Mouse (Mus musculus) hindlimb bud, embryonic 11.5 days (tissue): ENCODE data around the gene Il12rb1.
A peak's percentile ranks its signal among the peaks of the same experiment; 100 is the strongest.

ENCODE experiments used
- DNase-seq: peaks from one replicate; pipeline ENCODE4 v3.0.0-alpha.2; 2012; ENCODE audit warnings: low read depth, low spot score; ENCODE audit errors: extremely low spot score

Il12rb1 gene

DNA sequence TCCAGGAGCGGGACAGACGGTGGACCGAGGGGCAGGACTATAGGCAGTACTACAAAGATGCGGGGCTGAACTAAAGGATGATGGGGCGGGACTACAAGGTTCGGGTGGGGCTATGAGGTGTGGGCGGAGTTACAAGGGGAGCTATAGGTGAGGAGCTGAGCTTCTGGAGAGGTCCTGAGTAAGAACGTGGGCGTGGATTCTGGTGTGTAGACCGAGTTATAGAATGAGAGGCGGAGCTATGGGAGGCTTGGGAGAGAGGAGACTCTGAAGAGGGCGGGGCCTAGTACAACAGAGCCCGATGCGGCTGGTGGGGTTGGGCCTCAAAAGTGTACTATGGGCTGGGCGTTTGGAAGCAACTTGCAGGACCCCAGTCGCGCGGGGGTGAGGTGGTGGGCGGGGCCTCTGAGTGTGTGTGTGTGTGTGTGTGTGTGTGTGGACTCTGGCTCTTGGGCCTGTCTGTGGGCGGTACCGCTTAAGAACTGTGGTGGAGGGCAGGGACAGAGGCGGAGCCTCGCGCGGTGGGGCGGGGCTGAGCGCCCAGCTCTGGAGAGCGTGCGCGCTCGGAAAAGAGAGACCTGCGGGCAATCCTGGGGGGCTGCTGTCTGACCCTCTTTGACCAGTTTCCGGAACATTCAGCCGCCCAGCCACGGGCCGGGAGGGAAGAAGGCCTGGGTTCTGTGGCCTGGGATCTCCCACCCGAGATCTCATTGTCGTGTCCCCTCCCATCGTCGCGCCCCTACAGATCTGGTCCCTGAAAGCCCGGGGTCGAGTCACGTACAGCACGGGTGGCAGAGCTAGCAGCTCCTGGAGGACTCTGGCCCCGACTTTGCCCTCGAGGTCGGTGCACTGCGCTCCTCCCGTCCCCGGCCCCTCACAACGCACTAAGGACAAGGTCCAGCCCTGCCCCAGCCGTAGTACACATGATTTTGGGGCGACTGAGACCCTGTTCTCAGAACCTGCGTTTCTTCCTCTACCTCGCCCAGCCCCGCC lies 10.9 kb upstream of the Il12rb1 start:
- peak; percentile 79 for DNase-seq

DNA sequence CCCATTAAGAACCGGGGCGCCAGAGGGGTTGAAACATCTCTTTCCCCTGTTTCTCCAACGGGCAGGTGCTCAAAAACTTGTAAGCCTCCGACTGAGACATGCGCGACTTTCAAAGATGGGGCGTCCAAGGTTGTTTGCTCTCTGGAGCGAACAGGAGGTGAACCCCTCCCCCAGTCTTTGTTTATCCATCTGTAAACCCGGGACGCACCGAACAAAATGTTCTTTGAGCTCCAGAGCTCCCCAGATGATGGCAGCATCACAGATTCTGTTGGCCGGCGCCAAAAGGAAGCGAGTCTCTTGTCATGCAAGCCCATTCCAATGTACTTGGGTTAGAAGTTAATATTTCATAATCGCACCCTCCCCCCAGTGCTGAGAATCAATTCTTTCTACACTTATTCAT lies 10.0 kb upstream of the Il12rb1 start:
- DNase-seq, result no peak

DNA sequence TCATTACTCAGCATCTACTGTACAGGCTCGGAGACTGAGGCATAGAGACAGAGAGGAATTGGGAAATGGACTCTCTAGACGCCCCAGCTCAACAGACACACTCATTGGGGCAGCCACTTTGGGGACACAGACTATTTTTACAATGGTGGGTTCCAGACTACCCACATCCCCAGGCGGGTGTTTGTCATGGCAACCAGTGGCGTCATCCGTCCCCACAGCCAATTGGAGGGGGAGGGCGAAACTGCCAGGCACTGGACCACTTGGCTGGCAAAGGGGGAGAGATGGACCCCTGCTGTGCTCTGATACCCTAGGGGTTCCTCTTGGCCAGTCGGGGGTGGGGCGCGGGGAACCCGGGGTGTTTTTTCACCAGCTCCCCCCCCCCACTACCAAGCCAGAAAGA lies 7.6 kb upstream of the Il12rb1 start:
- DNase-seq, result no peak

DNA sequence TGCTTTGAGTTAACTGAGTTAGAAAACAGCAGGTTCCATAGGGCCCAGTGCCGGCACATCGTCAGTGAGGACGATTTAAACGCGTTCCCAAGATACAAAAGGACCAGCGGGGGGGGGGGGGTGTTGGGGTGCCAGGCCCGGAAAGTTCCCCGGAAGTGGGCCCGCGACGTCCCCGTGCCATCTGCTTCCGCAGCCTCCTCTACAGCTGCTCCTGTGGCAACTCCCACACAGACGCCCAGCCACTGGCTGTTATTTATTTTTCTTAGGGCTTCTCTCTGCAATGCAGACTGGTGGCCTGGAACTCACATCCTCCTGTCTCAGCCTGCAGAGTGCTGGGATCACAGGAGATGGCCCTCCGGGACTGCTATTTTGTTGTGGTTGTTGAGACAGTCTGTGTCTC lies 7.1 kb upstream of the Il12rb1 start:
- no peak for DNase-seq

DNA sequence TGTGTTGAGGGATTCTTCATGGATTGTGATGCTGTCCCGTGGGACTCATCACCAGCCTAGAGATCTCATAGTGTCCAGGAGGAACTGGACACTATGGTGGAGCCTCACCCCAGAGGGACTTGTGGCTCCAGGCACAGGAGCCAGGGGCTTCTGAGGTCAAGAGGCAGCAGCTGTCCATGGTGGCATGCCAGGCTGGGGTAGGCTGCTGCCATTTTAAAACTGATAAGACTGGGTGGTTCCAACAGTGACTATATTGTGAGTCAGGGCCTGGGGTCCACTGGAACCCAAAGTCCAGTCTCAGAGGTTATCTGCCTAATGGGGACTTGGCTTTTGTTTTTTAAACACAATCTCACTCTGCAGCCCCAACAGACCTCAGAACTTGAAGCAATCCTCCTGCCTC lies 6.4 kb upstream of the Il12rb1 start:
- no peak for DNase-seq

DNA sequence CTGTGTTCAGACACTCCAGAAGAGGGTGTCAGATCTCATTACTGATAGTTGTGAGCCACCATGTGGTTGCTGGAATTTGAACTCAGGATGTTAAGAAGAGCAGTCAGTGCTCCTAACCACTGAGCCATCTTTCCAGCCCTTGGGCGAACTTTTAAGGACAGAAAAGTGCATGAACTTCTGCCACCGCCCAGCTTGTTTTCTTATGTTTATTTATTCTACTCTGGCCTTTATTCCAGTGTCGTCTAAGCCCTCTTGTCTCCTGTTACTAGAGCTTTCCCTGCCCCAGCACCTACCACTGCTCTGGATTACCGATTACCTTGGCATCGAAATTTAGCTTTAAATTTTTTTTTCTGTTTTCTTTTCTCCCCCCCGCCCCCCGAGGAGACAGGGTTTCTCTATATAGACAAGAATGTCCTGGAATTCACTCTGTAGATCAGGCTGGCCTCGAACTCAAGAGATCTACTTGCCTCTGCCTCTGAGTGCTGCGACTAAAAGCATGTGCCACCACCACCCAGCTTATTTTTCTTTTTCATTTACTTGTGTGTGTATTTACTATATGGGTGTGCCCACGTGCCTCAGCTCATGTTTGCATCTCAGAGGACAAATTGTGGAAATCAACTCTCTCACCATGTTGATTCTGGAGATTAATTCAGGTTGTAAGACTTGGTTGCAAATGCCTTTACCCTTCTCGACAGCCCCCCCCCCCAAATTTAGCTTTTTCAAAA lies 5.3 kb upstream of the Il12rb1 start:
- DNase-seq, result no peak

DNA sequence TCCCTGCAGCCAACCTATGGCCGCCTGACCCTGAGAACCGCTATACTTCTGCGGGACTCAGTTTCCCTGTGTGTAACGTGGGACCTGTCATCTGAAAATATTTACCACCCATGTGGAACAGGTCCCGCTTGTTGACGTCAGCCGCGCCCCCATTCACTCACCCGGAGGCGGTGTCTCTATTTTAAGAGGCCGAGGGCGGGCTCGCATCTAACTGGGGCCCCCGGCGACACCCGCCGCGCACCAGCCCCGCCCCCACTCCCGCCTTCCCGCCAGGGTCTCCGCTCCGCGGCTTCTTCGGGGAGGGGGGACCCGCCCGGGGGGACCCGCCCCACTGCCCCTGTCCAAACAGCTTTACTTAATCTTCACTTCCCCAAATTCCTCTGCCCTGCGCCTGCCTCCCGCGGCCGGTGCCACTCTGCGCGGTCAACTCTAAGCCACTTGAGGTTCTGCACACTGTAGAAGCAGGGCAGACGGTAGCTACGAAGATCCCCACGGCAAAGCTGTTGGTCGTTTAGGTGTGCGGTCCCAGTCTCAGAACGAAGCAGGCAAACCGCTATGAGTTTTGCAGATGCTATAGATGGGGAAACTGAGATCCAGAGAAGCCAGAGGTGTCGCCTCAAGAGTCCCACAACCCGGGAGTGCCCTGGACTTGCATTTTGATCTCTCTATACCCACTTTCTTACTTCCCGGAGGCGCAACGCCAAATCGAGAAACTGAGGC lies 4.3 kb upstream of the Il12rb1 start:
- no peak for DNase-seq

DNA sequence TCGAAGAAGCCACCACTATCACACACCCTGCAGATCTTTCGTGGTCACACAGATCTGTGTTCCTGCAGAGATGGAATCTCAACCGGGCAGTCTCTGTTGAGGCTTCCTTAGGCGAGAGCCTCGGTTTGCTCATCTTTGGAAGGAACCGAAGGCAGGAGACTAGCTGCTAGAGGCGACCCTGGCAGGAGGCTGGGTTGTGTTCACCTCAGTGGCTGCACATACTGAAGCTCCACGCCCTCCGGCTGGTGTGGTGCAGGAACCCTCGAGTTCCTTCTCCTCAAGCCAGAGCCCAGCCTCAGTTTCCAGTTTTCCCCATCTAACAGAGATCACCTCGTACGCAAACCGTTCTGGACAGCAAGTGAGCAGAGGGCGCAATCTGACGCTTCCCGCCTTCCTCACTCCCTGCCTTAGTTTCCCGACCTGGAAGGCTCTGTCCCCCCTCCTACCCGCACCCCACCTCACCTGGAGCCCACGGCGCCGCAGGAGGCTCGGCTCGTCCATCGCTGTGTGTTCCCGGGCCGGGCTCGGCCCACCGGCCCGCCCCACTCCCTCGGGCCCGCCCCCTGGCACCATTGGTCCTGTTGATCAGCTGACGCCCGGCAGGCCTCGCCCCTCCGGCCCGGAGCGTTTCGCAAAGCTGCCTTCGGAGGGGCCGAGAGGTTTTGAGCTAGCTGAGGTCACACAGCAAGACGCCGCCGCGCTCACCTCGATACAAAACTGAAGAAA lies 3.6 kb upstream of the Il12rb1 start, which contains the start of gene Mast3:
Mast3 (minus strand) TSS at position 574 of the 726 bp plus-strand sequence.
- no peak for DNase-seq

DNA sequence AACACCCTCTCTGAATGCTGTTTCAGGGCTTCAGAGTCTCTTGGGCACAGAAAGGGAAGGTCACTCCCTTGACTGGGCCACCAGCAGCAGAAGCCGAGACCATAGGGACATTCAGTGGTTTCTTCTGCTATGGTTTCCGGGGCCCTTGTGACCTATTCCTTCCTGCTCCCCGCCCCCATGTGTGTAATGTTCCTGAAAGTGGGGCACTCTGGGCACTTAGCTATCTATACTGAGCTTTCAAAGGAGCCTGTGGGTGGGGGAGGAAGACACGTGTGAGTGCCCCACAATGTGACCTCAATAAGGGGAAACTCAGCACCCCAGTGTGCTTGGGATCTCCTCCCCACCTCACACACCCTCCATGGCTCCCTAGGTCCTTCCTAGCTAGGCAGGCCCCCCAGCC lies 1.7 kb upstream of the Il12rb1 start:
- no peak for DNase-seq

DNA sequence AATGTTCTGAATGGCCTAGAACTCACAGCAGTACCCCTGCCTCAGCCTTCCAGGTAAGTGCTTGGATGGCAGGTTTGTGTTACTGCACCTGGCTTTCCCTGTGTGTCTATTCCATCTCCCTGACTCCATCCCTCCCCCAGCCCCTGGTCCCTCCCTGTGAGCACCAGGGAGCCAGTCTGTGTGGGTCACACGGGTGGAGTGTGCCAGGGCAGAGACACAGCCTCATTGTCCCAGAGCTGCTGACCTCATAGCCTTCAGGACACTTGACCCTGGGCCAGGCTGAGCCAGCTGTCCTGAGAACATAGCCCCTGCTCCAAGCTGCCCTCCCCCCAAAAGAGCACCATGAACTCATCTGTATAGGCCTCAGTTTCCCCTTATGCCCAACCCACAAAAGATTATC lies 945 bp upstream of the Il12rb1 start:
- DNase-seq, result no peak

DNA sequence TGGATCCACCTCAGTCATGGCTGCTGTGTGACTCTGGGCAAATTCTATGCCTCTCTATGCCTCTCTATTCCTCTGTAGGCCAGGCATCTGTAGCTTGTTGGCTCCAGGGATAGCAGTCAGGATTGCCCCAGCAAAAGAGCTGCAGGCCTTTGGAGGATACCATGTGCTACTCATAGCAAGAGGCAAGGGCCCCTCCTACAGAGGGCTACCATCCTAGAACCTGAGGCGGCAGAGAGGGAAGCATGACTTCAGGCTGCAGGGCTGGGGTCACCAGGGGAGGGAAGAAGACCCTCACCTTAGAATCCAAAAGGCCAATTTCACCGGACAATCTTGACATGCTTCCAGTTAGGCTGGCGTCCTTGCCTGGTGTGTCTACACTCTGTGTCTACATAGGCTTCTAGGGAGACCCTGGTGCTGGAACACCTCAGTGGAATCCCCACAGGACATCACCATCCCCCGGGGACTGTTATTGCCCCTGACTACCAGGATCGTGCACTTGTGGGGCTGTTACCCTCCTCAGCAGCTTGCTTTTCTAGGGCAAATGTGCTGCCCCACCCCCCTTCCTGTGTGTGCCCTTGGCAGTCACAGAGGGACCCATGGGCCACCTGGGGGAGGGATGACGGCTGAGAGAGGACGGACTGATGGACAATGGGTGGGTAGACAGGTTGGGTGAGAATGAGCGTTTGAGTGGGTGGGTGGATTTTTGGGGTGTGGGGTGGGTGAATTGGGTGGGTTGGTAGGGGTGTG lies 879 bp downstream of the Il12rb1 start:
- DNase-seq, result no peak

DNA sequence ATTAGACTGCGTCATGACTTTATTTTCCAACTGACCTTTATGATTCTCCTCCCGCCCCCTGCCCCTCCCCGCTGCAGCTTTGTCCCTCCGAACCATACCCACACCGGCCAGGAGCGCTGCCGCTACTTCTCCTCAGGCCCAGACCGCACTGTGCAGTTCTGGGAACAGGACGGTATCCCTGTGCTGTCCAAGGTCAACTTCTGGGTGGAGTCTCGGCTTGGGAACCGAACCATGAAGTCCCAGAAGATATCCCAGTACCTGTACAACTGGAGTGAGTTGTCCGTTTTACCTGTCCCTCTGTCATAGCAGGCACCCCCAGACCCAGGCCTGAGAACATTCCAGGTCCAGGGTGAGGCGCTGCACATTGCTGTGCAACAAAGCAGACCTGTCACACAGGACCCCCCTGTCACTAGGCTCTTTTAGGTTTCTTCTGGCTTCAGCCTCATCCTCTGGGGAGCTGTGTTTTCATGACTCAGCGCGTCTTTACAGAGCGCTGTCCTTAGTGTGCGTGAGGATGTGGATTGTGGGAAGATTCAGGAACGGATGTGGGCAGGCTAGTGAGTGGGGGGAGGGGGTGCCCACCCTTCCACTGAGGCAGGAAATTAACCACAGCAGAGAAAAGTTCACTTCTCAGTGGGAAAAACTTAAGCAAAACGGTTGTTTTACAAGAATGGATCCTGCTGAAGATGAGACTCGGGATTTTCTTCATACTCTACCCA lies 2.9 kb downstream of the Il12rb1 start:
- no peak for DNase-seq

DNA sequence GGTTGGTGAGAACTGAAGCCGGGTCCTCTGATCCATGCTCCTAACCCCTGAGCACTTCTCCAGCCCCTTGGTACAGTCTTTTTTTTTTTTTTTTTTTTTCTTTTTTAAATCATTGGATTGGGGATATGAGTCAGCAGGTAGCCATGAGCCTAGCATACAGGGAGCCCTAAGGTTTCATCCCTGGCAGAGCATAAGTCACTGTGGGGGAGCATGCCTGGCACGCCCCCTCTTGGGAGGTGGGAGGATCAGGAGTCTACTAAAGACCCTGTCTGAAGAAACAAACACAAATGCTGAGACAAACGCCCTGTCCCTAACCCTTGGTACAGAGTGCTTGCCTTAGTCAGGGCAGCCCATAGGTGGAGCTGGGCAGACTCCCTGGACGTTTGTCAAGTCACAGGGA lies 3.8 kb downstream of the Il12rb1 start:
- DNase-seq, result no peak

DNA sequence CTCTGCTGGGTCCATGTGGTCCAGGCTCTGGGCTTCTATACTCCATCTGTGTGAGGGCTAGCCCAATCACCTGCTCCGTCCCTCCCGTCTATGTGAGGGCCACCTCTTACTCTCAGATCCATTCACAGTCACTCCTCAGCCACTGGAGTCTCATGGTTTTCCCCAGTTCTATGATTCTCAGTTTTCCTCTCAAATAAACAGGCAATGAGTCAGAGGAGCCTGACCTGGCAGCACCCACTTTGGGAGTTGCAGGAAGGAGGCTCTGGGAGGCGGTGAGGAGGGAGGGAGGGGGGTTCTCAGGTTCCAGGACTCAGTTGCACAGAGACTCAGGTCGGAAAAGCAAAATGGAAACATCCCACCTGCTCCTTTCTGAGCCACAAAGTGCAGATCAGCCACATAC lies 4.6 kb downstream of the Il12rb1 start:
- DNase-seq, result no peak

DNA sequence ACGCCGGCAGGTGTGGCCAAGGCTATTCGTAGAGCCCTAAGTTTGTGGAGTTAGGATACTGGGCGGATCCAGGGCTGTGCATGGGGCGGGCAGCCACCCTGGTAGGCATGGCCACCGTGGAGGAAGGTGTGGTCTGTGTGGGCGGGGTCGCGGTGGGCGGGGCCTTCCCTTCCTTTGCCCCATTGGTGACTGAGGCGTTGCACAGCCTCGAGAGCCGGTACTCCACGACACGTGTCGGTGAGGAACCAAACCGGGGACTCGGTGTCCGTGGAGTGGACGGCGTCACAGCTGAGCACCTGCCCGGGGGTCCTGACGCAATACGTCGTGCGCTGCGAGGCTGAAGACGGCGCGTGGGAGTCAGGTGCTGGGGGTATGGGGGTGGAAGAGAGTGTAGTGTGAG lies 8.4 kb downstream of the Il12rb1 start:
- no peak for DNase-seq

DNA sequence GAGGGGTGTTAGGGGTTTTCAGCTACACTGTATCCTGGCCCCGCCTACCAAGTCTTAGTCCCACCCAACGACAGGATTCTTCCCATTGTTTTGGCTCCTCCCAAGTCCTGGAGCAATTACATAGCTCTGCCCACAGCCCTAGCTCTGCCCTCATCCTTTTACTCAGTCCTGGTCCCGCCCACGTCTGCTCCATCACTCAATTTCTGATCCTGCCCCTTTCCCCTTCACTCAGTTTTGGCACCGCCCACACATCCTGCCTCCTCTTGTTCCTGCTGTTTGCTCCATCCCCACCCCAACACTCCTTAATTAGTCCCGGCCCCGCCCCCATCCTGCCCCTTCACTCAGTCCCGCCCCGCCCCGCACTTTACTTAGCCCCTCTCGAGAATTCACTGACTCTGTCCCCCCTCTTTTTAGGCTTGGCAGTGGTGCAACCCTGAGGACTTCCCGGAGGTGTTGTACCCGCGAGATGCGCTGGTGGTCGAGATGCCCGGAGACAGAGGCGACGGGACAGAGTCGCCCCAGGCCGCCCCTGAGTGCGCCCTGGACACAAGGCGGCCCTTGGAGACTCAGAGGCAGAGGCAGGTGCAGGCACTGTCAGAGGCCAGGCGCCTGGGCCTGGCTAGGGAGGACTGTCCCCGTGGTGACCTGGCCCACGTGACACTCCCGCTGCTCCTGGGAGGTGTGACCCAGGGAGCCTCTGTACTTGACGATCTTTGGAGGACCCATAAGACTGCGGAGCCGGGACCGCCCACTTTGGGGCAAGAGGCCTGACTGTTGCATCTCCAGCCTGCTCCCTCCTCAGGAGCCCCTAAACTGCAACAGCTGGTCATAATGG lies 12.1 kb downstream of the Il12rb1 start:
- no peak for DNase-seq

DNA sequence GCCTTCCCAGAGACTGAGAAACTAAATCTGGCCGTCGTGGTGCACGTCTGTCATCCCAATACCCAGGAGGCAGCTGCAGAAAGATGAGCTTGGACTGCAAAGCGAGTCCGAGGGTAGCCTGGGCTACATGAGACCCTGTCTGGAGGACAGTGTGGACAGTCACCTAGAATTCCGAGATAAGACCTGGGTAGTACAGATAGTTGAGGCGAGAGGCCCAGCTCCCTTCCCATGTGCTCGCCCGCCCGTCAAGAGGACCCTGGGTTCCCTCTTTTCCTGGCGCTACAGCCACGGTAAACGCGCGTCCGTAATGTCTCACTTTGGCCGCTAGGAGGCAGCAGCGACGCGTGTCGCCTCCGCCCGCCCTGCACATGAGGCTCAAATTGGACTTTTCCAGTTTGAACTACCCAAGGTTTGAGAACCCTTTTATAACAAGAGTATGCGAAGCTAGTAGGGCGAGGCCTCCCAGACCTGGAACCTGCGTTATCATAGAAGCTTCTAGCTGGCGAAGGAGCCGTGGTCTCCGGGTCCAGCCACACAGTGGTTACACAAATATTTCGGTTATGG lies 13.2 kb downstream of the Il12rb1 start:
- DNase-seq, result no peak

DNA sequence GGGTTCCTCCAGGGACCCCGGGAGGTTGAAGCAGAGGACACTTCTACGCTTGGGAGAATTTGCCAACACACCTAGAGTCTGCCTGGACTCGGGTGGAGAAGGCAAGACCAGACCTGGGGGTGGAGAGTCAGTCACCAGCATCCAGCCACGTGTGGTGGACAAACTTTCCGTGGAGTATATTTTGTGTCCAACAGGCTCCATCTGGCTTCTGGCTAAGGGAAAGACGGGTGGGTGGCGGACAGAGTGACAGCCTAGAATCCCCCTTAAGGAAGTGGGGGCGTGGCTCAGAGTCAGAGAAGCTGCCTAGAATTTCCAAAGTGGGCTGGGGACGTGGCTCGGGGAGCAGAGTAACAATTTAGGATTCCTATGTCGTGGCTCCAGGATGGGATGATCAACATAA lies 13.7 kb downstream of the Il12rb1 start:
- DNase-seq, result no peak
